Mouse (Mus musculus) testis, postnatal 14 days (tissue): ENCODE data around the gene Ttc41.

Source experiments
- DNase-seq: peaks from one replicate; pipeline ENCODE4 v3.0.0; 2021; ENCODE audit warnings: low spot score

Ttc41 gene

GRCm38 (mm10) chr10:86825871-86826522 is 120.4 kb downstream of the Ttc41 start:
- peak; percentile 25 for DNase-seq
